Mouse (Mus musculus) leukemia stem cell, adult 10-12 weeks (primary cell): ENCODE measurements around the gene Defa37. TPM values are rescaled to one million over a fixed set of nuclear protein-coding genes. Genes with fewer than 3 reads are reported as not detected.

Experiments used
- polyA plus RNA-seq: library from polyadenylated mRNA; stranded (reverse); fragments of >175 nt; gene quantifications from 2 replicates; pipeline ENCODE4 v1.2.3, GENCODE M21; 2012; ENCODE audit warnings: low replicate concordance

Gene Defa37
- polyA plus RNA-seq, result not detected in 2 replicates

GRCm38 (mm10) chr8:21565086-21565485 lies at the start of gene Defa37:
Gene Defa37, plus strand, starts transcription at chr8:21565386.

DNA sequence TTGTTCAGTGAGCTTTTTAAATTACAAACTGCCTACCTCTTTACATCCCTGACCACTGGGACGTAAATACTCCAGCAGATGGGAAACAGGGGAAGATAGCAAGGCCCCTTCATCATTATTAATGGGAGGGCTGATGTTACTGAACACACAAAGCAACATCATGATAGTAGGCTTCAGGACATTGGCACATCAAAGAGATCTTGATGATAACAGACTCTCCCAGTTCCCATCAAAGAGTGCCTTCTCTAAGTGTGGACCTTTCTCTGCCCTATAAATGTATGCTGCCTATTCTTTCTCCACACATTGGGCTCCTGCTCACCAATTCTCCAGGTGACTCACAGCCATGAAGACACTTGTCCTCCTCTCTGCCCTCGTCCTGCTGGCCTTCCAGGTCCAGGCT lies 36.5 kb upstream of the Defa37 start, which contains the start of gene Defa32:
TSS of gene Defa32 (plus strand) at position 301 of the 400 bp plus-strand sequence.

DNA sequence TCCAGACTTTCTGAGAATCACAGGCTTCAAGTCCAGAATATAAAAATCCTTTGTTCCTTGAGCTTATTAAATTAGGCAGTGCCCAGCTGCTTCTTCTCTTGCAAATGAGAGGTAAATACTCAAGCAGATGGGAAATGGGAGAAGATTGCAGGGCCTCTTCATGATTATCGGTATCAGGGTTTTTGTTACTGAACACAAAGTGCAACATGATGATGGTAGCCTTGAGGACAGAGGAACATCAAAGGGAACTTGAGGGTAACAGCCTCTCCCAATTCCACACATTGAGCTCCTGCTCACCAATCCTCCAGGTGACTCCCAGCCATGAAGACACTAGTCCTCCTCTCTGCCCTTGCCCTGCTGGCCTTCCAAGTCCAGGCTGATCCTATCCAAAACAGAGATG lies 17.5 kb downstream of the Defa37 start, which contains the start of gene Defa28:
TSS of gene Defa28 (plus strand) at position 301 of the 400 bp plus-strand sequence.

GRCm38 (mm10) chr8:21594408-21594807 lies 29.2 kb downstream of the Defa37 start, which contains the start of gene Gm7861:
Gene Gm7861, minus strand, starts transcription at chr8:21594508.

Other genes with a start within 250 kb of the Defa37 start
- not detected in 2 replicates for gene Defa27, start 249.8 kb upstream of the Defa37 start, polyA plus RNA-seq
- gene Defa29, start 238.4 kb upstream of the Defa37 start, polyA plus RNA-seq, result not detected in 2 replicates
- not detected in 2 replicates for gene Defa2, start 186.9 kb upstream of the Defa37 start, polyA plus RNA-seq
- gene Defa33, start 173.6 kb upstream of the Defa37 start, polyA plus RNA-seq, result not detected in 2 replicates
- not detected in 2 replicates for gene Defa36, start 138.0 kb upstream of the Defa37 start, polyA plus RNA-seq
- not detected in 2 replicates for gene Gm7849, start 108.8 kb upstream of the Defa37 start, polyA plus RNA-seq
- not detected in 2 replicates for gene Defa20, start 56.1 kb upstream of the Defa37 start, polyA plus RNA-seq
- not detected in 2 replicates for gene Defa32, start 36.4 kb upstream of the Defa37 start, polyA plus RNA-seq
- not detected in 2 replicates for gene Defa28, start 17.6 kb downstream of the Defa37 start, polyA plus RNA-seq
- not detected in 2 replicates for gene Gm7861, start 29.1 kb downstream of the Defa37 start, polyA plus RNA-seq
- not detected in 2 replicates for gene Defa26, start 52.8 kb downstream of the Defa37 start, polyA plus RNA-seq
- not detected in 2 replicates for gene Defa17, start 90.4 kb downstream of the Defa37 start, polyA plus RNA-seq
- not detected in 2 replicates for gene Defa34, start 100.4 kb downstream of the Defa37 start, polyA plus RNA-seq
- not detected in 2 replicates for gene AY761184, start 138.3 kb downstream of the Defa37 start, polyA plus RNA-seq
- not detected in 2 replicates for gene Defa24, start 169.1 kb downstream of the Defa37 start, polyA plus RNA-seq